Mouse (Mus musculus) cerebellum, adult 2 months (tissue): ENCODE results near the gene Bach1.

Experiments
- CTCF ChIP-seq: fragments of 200-500 bp; IDR thresholded peaks from 2 replicates; pipeline ENCODE4 v1.5.1; 2011; ENCODE audit warnings: low read depth, mild to moderate bottlenecking, control low read depth, low read length, moderate library complexity, borderline replicate concordance; ENCODE audit not compliant: insufficient read depth
- POLR2A ChIP-seq: fragments of 200-500 bp; IDR thresholded peaks from 2 replicates; pipeline ENCODE4 v1.6.1; 2011; ENCODE audit warnings: low read length, control low read depth, borderline replicate concordance; ENCODE audit not compliant: insufficient read depth

DNA sequence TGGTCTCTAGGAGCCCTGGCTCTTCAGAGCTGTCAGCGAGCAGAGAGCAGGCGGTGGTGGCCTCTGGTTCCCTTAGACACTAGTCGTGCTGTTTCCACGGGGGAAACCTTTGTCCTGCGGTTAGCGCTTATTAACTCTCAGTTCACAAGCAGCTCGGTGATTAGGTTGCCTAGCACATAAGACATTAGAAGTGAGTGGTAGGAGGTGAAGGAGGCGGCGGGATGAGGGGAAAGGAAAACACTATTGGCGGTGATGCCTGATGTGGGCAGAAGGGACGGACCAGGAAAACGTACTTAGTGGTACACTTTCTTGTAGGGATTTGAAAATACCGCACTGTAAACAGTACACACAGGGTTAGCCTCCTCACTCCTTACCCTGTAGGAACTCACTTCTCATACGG, 29.2 kb downstream of the Bach1 start:
- TF ChIP-seq POLR2A (no peak), CTCF (no peak)
